Mouse (Mus musculus): ENCODE results near the gene Col24a1.
"Not testable (repeated sequence)": the region's sequence is repeated elsewhere in the genome, so short reads cannot be mapped to it uniquely, and the experiment has no call there.

Gene Col24a1

GRCm38 (mm10) chr3:145353951-145354350 lies 61.7 kb downstream of the Col24a1 start:
- peak; percentile 64 for DNase-seq (ENCODE audit: inconsistent ontology term)

- no peak for DNase-seq (ENCODE audit: inconsistent ontology term)
Measured at GRCm38 (mm10) chr3:145356865-145357487, 64.7 kb downstream of the Col24a1 start.

- no peak for DNase-seq (ENCODE audit: inconsistent ontology term)
Measured at GRCm38 (mm10) chr3:145365227-145365626, 73.0 kb downstream of the Col24a1 start.

GRCm38 (mm10) chr3:145367176-145367717 lies 75.0 kb downstream of the Col24a1 start:
- no peak for DNase-seq (ENCODE audit: inconsistent ontology term)

- no peak for DNase-seq (ENCODE audit: inconsistent ontology term)
Measured at GRCm38 (mm10) chr3:145376298-145376697, 84.0 kb downstream of the Col24a1 start.

- no peak for DNase-seq (ENCODE audit: inconsistent ontology term)
Measured at GRCm38 (mm10) chr3:145383095-145383494, 90.8 kb downstream of the Col24a1 start.

- DNase-seq (ENCODE audit: inconsistent ontology term): no peak
Measured at GRCm38 (mm10) chr3:145386434-145386833, 94.2 kb downstream of the Col24a1 start.

GRCm38 (mm10) chr3:145390681-145391080 lies 98.4 kb downstream of the Col24a1 start:
- no peak for DNase-seq (ENCODE audit: inconsistent ontology term)

- DNase-seq (ENCODE audit: inconsistent ontology term): no peak
Measured at GRCm38 (mm10) chr3:145391986-145392659, 99.9 kb downstream of the Col24a1 start.

GRCm38 (mm10) chr3:145399173-145399572 lies 106.9 kb downstream of the Col24a1 start:
- no peak for DNase-seq (ENCODE audit: inconsistent ontology term)

- no peak for DNase-seq (ENCODE audit: inconsistent ontology term)
Measured at GRCm38 (mm10) chr3:145402257-145402656, 110.0 kb downstream of the Col24a1 start.

- no peak for DNase-seq (ENCODE audit: inconsistent ontology term)
Measured at GRCm38 (mm10) chr3:145402994-145403393, 110.7 kb downstream of the Col24a1 start.

- DNase-seq (ENCODE audit: inconsistent ontology term): no peak
Measured at GRCm38 (mm10) chr3:145408045-145408444, 115.8 kb downstream of the Col24a1 start.

GRCm38 (mm10) chr3:145412137-145412536 lies 119.9 kb downstream of the Col24a1 start:
- no peak for DNase-seq (ENCODE audit: inconsistent ontology term)

GRCm38 (mm10) chr3:145414362-145414761 lies 122.1 kb downstream of the Col24a1 start:
- DNase-seq (ENCODE audit: inconsistent ontology term): no peak

- peak; percentile 44 for DNase-seq (ENCODE audit: inconsistent ontology term)
Measured at GRCm38 (mm10) chr3:145417809-145418208, 125.5 kb downstream of the Col24a1 start.

GRCm38 (mm10) chr3:145420421-145420820 lies 128.1 kb downstream of the Col24a1 start:
- peak; percentile 90 for DNase-seq (ENCODE audit: inconsistent ontology term)

GRCm38 (mm10) chr3:145422044-145422443 lies 129.8 kb downstream of the Col24a1 start:
- no peak for DNase-seq (ENCODE audit: inconsistent ontology term)

- DNase-seq (ENCODE audit: inconsistent ontology term): no peak
Measured at GRCm38 (mm10) chr3:145438352-145438751, 146.1 kb downstream of the Col24a1 start.

GRCm38 (mm10) chr3:145439086-145439485 lies 146.8 kb downstream of the Col24a1 start:
- no peak for DNase-seq (ENCODE audit: inconsistent ontology term)

GRCm38 (mm10) chr3:145440993-145441392 lies 148.7 kb downstream of the Col24a1 start:
- no peak for DNase-seq (ENCODE audit: inconsistent ontology term)

GRCm38 (mm10) chr3:145442268-145442667 lies 150.0 kb downstream of the Col24a1 start:
- no peak for DNase-seq (ENCODE audit: inconsistent ontology term)

GRCm38 (mm10) chr3:145443167-145443566 lies 150.9 kb downstream of the Col24a1 start:
- not testable (repeated sequence) for DNase-seq (ENCODE audit: inconsistent ontology term)
